Mouse (Mus musculus): Measurements from ENCODE around the gene Prkab1.

Gene Prkab1

DNA sequence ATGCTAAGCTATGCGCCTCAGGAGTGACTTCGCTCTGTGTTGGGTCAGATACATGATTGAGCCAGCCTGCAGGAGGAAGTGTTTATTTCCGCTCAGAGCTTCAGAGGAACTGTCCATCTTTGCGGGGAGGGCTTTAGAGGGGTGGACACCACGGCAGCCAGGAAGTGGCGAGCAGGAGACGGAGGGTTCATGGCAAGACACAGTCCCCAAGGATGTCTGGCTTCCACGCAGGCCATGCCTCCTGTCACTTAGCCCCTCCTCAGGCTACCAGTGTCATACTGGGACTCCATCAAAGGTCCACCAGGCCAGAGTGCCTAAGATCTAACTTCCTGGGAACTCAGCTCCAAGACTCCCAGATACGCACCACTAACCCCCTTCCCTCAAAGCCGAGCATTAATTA lies 46.6 kb downstream of the Prkab1 start:
- DNase-seq: no peak

DNA sequence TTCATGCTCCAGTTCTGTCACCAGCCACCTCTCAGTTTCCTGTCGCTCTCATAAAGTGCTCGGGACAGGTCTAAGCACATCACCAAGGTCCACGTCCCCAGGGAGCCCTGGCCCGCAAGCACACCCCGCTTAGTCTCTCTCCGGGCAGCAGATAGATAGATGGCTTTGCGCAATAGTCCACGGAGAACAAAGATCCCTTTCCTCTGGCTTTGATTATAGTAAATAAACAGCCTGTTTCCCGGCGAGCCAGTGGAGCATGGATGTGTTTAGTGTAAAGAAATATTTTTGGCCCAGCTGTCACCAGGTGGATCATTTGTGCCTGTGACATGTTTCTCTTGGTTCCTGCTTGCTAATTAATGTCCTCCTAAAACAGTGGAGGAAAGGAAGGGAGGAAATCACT lies 47.0 kb downstream of the Prkab1 start:
- DNase-seq: no peak

DNA sequence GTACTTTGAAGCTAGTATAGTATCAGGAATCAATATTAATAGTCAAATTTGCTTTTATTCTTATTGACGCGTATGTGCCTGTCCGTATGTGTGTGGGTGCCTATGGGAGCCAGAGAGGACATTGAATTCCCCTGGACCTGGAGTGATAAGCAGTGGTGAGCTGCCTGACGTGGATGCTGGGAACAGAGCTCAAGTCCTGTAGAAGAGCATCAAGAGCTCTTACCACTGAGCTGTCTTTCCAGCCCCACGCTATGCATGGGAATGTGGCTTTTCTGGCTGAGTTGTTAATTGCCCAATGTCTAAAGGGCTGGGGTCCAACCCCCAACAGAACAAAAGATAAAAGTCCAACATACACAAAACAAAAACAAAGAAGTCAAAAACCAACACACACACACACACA lies 47.9 kb downstream of the Prkab1 start:
- no peak for DNase-seq

DNA sequence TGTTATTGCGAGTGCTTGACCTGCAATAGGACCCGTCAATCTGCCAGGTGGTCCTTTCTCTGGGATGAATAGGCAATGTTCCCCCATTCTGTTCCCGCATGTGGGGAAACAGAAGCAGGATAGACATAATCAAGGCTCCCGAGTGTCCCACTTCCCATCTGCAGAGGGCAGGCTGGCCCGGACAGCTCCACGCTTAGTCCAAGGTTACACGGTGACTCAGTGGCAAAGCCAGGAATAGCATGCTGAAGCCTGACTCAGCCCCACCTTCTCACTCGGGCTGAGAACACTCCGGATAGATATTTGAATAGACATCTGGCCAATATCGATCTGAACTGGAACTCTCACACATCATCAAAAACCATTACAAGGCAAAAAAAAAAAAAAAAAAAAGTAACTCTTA lies 48.6 kb downstream of the Prkab1 start:
- DNase-seq: no peak

DNA sequence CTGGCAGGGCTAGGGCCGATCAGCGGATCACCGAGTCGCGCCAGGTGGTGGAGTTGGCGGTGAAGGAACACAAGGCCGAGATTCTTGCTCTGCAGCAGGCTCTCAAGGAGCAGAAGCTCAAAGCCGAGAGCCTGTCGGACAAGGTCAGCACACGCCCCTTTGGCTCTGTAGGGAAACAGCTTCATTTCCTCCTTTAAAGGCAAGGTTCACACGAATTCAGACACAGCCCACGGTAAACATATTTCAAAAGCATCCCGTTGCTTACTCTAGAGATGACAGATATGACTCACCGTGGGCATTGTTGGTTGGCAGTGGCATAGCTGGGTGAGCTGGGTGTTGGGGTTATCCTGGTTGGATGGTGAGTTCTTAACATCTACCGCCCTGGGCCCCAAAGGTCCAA lies 53.1 kb downstream of the Prkab1 start:
- no peak for DNase-seq
